Mouse (Mus musculus) liver, embryonic 15.5 days (tissue): ENCODE data around the gene Prpf18. TPM values are rescaled to one million over a fixed set of nuclear protein-coding genes. Genes with fewer than 3 reads are reported as not detected.
"Not testable (repeated sequence)": the region's sequence is repeated elsewhere in the genome, so short reads cannot be mapped to it uniquely, and the experiment has no call there.

Source experiments
- ATAC-seq: fragments of 200-750 bp; cut with Nextera tagmentation; 2 replicates; pipeline ENCODE4 v1.8.0; 2017; ENCODE audit warnings: moderate number of reproducible peaks, mild to moderate bottlenecking, moderate library complexity; ENCODE audit not compliant: insufficient read depth
- H3K27ac ChIP-seq: fragments of 300-500 bp; sonication (generic); replicated peaks from 2 replicates; pipeline ENCODE4 v1.5.1; 2015; ENCODE audit warnings: mild to moderate bottlenecking, inconsistent platforms
- H3K27me3 ChIP-seq: fragments of 300-500 bp; sonication (generic); 2 replicates; pipeline ENCODE4 v1.6.1; 2015; ENCODE audit warnings: mild to moderate bottlenecking, inconsistent platforms
- H3K36me3 ChIP-seq: fragments of 300-500 bp; sonication (generic); replicated peaks from 2 replicates; pipeline ENCODE4 v1.6.1; 2015; ENCODE audit warnings: moderate library complexity, mild to moderate bottlenecking, inconsistent platforms
- H3K4me1 ChIP-seq: fragments of 300-500 bp; sonication (generic); replicated peaks from 2 replicates; pipeline ENCODE4 v1.6.1; 2015; ENCODE audit warnings: inconsistent platforms
- H3K4me2 ChIP-seq: fragments of 300-500 bp; sonication (generic); 2 replicates; pipeline ENCODE4 v1.6.1; 2015; ENCODE audit warnings: moderate library complexity, mild to moderate bottlenecking, inconsistent platforms
- H3K4me3 ChIP-seq: fragments of 300-500 bp; sonication (generic); replicated peaks from 2 replicates; pipeline ENCODE4 v1.5.1; 2015; ENCODE audit warnings: mild to moderate bottlenecking, inconsistent platforms
- H3K9ac ChIP-seq: fragments of 300-500 bp; sonication (generic); 2 replicates; pipeline ENCODE4 v1.6.1; 2015; ENCODE audit warnings: moderate library complexity, mild to moderate bottlenecking, inconsistent platforms
- H3K9me3 ChIP-seq: fragments of 300-500 bp; sonication (generic); replicated peaks from 2 replicates; pipeline ENCODE4 v1.6.1; 2016; ENCODE audit warnings: inconsistent platforms
- WGBS: fragments of 180-500 bp; shearing (Covaris S2); methylation state at CpG from one replicate; pipeline ENCODE4 v1.1.7; 2015; ENCODE audit warnings: mixed read lengths; ENCODE audit not compliant: insufficient replicate concordance; 5-methylcytosine and 5-hydroxymethylcytosine counted together
- polyA plus RNA-seq: library from polyadenylated mRNA; unstranded; fragments of >200 nt; fragmentation: Nextera tagmentation; extraction: Ambion mirVana; gene quantifications from 2 replicates; pipeline ENCODE4 v1.2.1, GENCODE M21; 2015

Gene Prpf18
- polyA plus RNA-seq, 1 experiment from 2014 or later: 27.2 TPM

DNA sequence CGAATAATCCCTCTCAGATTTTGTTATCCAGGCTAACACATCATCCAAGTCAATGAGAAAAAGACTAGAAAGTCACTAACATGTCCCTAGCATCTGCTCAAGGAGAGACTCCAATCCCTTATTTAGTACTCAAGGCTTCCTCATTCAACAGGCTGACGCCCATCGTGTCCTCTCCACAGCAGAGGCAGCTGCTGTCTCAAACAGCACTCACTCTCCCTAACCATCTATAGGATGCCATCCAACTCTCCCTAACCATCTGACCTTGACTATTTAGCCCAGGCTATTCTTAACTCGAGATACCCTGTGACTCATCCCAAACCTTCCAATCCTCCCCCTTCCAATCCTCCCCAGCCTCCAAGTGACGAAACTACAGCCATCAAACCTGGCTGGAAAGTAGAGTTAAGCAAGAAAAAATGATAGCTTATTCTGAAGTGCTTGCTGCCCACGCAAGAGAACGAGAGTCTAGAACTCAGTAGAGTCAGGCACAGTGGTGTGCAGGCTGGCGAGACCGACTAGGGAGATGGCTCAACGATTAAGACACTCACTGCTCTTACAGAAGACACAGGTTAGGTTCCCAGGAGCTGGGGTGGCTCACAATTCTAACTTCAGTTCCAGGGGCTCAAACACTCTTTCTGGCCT is 21.6 kb downstream of the Prpf18 start:
- Histone ChIP-seq H3K4me3 (no peak overlapping the region), H3K27ac (no peak overlapping the region), H3K4me1 (no peaks in the 10 kb centered on the region), H3K27me3 (no peaks in the 10 kb centered on the region), H3K9ac (no peak overlapping the region), H3K9me3 (no peaks in the 10 kb centered on the region), H3K4me2 (no peak overlapping the region), H3K36me3 (peaks cover 73% of the 10 kb centered on the region)
- WGBS: 84% methylated on average over 10 of the region's 10 CpGs
- no peak for ATAC-seq

DNA sequence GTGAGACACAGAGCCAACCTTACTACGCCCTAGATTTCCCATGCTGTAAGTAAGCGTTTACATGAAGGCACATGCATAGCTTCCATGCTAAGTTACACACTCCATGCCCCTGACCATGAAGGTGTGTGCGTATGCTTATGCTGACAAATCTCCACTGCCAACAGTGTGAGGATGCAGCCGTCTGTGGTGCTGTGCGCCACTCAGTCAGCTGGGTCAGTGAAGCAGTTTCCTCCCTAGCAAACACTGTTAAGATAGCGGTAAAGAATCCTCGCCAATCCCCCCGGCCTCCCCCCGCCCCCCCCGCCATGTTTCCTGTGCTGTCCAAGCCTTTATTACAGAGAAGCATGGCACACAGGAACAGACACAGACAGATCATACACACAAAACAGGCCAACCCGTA is 22.4 kb downstream of the Prpf18 start:
- Histone ChIP-seq H3K9me3 (no peaks in the 10 kb centered on the region), H3K4me2 (no peak overlapping the region), H3K9ac (no peak overlapping the region), H3K36me3 (peaks cover 69% of the 10 kb centered on the region), H3K27ac (no peak overlapping the region), H3K4me3 (no peak overlapping the region), H3K4me1 (no peaks in the 10 kb centered on the region), H3K27me3 (no peaks in the 10 kb centered on the region)
- 69% methylated on average over 11 of the region's 11 CpGs for WGBS
- ATAC-seq: no peak

DNA sequence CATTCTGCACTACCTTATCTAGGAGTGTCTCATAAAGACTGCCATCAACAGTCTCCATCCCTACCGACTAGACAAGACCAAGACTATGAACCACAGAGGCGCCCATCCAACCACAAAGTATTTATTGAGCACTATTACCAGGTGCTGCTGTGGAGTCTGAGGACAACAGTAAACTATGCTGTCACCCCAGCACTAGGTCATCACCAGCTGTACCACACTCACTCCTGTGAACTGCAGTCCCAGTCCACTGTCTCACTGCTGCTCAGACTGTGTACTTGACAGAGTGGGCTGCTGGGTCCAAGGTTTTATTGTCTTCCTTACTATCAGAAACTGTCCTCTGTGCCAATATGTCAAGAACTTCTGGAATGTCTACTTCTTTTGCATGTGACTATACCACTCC is 23.0 kb downstream of the Prpf18 start:
- Histone ChIP-seq H3K9me3 (no peaks in the 10 kb centered on the region), H3K4me1 (no peaks in the 10 kb centered on the region), H3K36me3 (peaks cover 69% of the 10 kb centered on the region), H3K4me2 (no peak overlapping the region), H3K27ac (no peak overlapping the region), H3K4me3 (no peak overlapping the region), H3K27me3 (no peaks in the 10 kb centered on the region), H3K9ac (no peak overlapping the region)
- 70% methylated on average over 2 of the region's 2 CpGs for WGBS
- ATAC-seq: no peak

DNA sequence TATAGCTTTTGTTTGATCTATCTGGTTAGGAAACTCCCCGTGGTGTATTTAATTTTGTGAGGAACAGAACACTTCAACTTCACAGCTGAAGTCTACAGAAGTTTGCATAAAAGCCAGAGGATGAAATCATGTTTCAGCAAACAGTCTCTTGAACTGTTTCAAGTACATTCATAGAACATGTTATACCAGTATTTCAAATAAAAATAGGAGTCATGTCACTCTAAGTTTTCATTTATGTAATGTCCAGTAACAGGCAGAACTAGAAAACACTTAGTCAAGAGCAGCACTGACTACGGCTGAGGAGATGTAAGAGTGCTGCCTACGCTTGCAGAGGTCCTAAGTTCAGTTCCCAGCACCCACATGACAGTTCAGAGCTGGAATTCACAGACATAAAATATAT is 25.0 kb downstream of the Prpf18 start:
- no peak overlapping the region for H3K4me2 ChIP-seq
- no peaks in the 10 kb centered on the region for H3K4me1 ChIP-seq
- H3K9ac ChIP-seq: no peak overlapping the region
- no peak for ATAC-seq
- no peaks in the 10 kb centered on the region for H3K9me3 ChIP-seq
- no peak overlapping the region for H3K4me3 ChIP-seq
- no peak overlapping the region for H3K27ac ChIP-seq
- H3K27me3 ChIP-seq: no peaks in the 10 kb centered on the region
- peaks cover 70% of the 10 kb centered on the region for H3K36me3 ChIP-seq
- 81% methylated on average over 3 of the region's 3 CpGs for WGBS

DNA sequence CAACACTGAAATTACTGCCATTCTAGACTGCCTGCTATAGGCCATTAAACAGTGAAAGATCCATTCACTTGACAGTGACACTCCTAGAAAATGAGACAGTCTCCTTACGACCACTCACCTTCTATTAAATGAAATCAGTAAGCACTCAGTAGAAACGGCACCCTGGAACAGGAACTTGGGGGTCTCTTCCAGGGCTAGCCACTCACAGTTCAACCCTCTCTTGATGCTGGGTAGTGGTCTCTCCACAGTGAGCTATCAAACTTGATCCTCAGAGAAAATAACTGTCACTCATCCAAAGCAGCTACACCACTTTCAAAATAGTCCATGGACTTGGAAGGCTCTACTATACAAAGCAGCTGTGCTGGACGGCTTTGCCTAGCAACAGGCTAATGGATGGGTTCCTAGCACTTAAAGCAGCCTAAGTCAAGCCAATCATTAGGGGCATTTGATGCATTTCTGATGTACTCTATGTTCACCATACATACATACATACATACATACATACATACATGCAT is 30.4 kb downstream of the Prpf18 start:
- Histone ChIP-seq H3K4me1 (no peaks in the 10 kb centered on the region), H3K9me3 (no peaks in the 10 kb centered on the region), H3K27me3 (no peaks in the 10 kb centered on the region), H3K9ac (no peak overlapping the region), H3K36me3 (peaks cover 32% of the 10 kb centered on the region), H3K4me3 (no peak overlapping the region), H3K4me2 (no peak overlapping the region), H3K27ac (no peak overlapping the region)
- WGBS: 66% methylated on average over 3 of the region's 3 CpGs
- no peak for ATAC-seq

DNA sequence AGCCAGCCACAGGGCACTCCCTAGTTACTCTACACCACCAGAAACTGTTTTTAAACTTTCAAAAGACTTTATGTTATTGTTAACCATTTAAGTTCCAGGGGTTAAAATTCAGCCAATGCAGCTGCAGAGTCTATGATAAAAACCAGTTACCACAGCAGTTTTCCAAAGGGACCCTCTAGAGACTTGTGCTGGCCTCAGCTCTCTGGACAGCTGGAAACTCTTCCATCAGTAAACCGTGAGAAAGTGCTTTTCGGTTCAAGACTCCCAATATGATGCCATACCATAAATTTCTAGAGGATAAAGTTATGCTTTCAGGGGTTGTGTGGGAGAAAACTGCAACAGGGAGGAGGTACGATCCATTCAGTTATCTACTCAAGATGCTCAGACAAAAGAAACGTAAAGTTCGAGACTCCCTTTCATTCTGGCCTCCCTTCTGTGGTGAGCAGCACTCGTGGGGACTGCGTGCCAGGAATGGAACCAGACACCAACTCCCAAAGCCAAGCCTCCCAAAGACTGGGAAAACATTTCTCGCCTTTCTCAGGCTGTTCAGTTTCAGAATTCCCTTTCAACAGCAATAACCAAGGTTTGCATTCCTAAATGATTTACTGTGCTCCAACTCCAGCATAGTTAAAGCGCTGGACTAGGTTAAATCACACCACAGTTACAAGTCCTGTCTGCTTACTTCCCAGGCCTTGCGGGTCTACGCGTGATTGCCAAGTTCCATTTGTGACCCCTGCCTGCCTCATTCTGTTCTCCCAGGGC is 31.1 kb downstream of the Prpf18 start:
- WGBS: 77% methylated on average over 12 of the region's 12 CpGs
- ATAC-seq: no peak
- Histone ChIP-seq H3K36me3 (peaks cover 32% of the 10 kb centered on the region), H3K27ac (no peak overlapping the region), H3K27me3 (no peaks in the 10 kb centered on the region), H3K9ac (no peak overlapping the region), H3K4me1 (no peaks in the 10 kb centered on the region), H3K9me3 (no peaks in the 10 kb centered on the region), H3K4me2 (no peak overlapping the region), H3K4me3 (no peak overlapping the region)

DNA sequence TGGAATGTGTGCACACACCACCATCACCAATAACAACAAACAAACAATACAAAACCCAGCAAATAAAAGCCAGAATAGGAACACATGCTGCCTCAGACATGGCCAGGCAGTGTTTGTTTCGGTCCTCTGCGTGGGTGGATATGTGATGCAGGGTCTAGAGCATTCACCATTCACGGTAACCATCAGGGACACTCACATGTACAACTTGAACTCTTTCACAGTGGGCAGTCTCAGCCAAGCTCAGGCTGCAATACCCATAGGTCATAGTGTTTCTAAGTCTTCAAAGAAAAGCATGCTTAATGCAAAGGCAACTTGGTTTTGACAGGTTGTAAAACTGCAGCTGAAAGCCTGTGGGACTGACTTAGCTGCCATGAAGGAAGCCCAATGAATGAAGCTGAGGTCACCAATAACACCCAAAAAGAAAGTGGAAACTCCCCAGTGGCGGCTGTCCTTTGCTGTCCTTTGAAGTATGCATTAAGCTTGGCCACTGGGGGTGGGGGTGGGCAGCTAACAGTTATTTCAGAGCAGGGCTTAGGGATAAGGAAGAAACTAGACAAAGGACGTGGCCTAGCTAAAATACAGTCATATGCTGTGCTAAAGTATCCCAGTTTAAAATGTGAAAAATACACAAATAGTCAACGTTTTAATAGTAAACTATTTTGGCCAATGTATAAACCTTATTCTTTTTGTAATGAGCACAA is 31.9 kb downstream of the Prpf18 start:
- H3K27ac ChIP-seq: no peak overlapping the region

DNA sequence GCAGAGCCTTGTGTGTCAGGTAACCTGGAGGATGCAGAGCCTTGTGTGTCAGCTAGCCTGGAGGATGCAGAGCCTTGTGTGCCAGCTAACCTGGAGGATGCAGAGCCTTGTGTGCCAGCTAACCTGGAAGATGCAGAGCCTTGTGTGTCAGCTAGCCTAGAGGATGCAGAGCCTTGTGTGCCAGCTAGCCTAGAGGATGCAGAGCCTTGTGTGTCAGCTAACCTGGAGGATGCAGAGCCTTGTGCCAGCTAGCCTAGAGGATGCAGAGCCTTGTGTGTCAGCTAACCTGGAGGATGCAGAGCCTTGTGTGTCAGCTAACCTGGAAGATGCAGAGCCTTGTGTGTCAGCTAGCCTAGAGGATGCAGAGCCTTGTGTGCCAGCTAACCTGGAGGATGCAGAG is 32.8 kb downstream of the Prpf18 start:
- H3K9me3 ChIP-seq, H3K27ac ChIP-seq, ATAC-seq: not testable (repeated sequence)

More for the DNA sequence above, 31.9 kb downstream of the Prpf18 start:
- no peaks in the 10 kb centered on the region for H3K9me3 ChIP-seq
- no peak overlapping the region for H3K4me2 ChIP-seq
- no peaks in the 10 kb centered on the region for H3K27me3 ChIP-seq
- 63% methylated on average over 6 of the region's 6 CpGs for WGBS
- H3K4me1 ChIP-seq: no peaks in the 10 kb centered on the region
- H3K36me3 ChIP-seq: peaks cover 36% of the 10 kb centered on the region
- no peak overlapping the region for H3K9ac ChIP-seq
- no peak for ATAC-seq
- no peak overlapping the region for H3K4me3 ChIP-seq

DNA sequence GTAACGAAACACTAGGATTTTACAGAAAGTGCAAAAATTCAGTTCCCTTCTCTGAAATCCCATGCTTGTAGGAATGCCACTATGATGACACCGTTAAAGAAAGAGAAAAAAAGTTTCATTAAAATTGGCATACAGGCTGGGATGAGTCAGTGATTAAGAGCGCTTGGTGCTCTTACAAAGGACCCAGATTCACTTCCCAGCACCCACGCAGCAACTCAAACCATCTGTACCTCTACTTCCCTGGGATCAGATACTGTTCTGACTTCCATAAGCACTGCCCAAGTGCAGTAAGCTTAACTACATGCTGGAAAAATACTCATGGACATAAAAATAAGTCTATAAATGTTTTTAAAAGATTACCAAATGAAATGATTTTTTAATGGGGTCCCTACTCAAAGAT is 34.9 kb downstream of the Prpf18 start:
- 84% methylated on average over 4 of the region's 4 CpGs for WGBS
- H3K27me3 ChIP-seq: no peaks in the 10 kb centered on the region
- no peak overlapping the region for H3K9ac ChIP-seq
- H3K4me2 ChIP-seq: no peak overlapping the region
- H3K36me3 ChIP-seq: peaks cover 33% of the 10 kb centered on the region
- no peak overlapping the region for H3K27ac ChIP-seq
- no peak overlapping the region for H3K4me3 ChIP-seq
- H3K9me3 ChIP-seq: no peaks in the 10 kb centered on the region
- H3K4me1 ChIP-seq: no peaks in the 10 kb centered on the region
- no peak for ATAC-seq

More for the DNA sequence above, 32.8 kb downstream of the Prpf18 start:
- peaks cover 34% of the 10 kb centered on the region for H3K36me3 ChIP-seq
- H3K4me3 ChIP-seq, H3K9ac ChIP-seq, H3K27me3 ChIP-seq, H3K4me1 ChIP-seq, H3K4me2 ChIP-seq: not testable (repeated sequence)

DNA sequence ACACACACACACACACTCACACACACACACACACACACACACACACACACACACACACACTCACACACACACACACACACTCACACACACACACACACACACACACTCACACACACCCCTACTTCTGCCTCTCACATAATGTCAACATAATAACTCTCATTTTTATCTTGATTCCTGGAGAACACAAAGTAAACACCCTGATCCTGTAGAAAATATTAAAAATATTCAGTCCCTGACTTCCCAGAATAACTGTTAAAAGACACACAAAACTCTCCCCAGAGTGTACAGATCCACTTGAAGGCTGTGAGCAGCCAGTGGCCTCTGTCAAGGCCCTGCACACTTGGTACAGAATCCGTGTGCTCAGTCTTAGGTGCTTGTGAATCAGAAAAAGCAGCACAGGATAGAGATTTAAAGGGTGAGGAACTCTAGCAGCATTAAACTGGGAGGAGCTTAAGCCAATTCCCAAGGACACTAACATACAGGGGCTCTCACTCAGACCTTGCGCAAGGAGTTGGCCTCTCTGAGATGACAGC is 36.8 kb downstream of the Prpf18 start:
- 87% methylated on average over 2 of the region's 2 CpGs for WGBS

DNA sequence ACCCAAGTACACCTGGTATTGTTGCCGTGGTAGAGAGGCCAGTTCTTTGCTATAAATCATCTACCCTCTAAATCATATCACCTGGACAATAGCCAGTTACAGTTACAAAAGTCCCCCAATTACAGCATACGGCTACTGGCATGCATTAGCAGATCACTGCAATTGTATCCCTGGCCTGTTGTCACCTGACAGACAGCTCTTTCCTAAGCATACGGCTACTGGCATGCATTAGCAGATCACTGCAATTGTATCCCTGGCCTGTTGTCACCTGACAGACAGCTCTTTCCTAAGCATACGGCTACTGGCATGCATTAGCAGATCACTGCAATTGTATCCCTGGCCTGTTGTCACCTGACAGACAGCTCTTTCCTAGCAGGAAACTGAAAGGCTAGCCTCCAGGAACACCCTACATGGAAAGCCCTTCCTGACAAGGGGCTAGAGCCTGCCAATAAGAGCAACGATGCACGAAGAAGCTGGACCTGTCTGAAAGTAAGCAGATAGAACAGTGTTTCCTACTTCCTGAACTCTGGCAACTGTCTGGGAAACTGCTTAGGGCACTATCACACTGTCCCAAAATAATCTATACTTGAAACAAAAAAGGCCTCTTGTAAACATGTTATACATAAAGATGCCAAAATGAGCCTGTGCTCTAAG is 37.5 kb downstream of the Prpf18 start:
- H3K9ac ChIP-seq, H3K4me2 ChIP-seq, H3K4me3 ChIP-seq, H3K27ac ChIP-seq, ATAC-seq, H3K9me3 ChIP-seq, H3K4me1 ChIP-seq, H3K27me3 ChIP-seq: not testable (repeated sequence)
- WGBS: 74% methylated on average over 6 of the region's 6 CpGs
- H3K36me3 ChIP-seq: peaks cover 54% of the 10 kb centered on the region

More for the DNA sequence above, 36.8 kb downstream of the Prpf18 start:
- Histone ChIP-seq H3K4me3 (no peak overlapping the region), H3K27ac (no peak overlapping the region), H3K9ac (no peak overlapping the region), H3K27me3 (no peaks in the 10 kb centered on the region), H3K36me3 (peaks cover 47% of the 10 kb centered on the region), H3K4me1 (no peaks in the 10 kb centered on the region), H3K4me2 (no peak overlapping the region), H3K9me3 (no peaks in the 10 kb centered on the region)
- ATAC-seq: no peak
